Mouse (Mus musculus): Measurements from ENCODE around the gene Ndufa1.
"Not testable (repeated sequence)": the region's sequence is repeated elsewhere in the genome, so short reads cannot be mapped to it uniquely, and the experiment has no call there.

Gene Ndufa1

GRCm38 (mm10) chrX:37191105-37191743 is at the start of gene Ndufa1, which contains the start of gene Rnf113a1:
Ndufa1 (minus strand) TSS chrX:37191163.
Rnf113a1 (plus strand) TSS chrX:37191245.
- DNase-seq = peak; percentile 87 to 91

DNA sequence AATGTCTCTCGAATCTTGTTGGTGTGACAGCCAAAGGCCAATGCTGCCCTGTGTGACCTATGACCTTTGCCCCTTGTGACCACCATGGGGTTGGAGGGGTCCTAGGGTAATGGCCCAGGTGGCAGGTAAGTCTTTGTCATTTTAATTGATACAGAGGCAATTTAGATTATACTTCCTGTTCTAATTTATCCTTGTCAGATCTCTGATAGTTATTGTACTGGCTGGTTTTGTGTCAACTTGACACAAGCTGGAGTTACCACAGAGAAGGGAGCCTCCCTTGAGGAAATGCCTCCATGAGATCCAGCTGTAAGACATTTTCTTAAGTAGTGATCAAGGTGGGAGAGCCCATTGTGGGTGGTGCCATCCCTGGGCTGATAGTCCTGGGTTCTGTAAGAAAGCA is 31.2 kb upstream of the Ndufa1 start, which contains the start of gene Rhox1:
Gene Rhox1, minus strand, starts transcription at position 101 of the 400 bp plus-strand sequence.
- DNase-seq = not testable (repeated sequence)

- no peak for DNase-seq
These were observed 20.0 kb upstream of the Ndufa1 start, which contains the start of gene Gm9 for GRCm38 (mm10) chrX:37210941-37211340. Gm9 (minus strand) TSS chrX:37211041.

GRCm38 (mm10) chrX:37198676-37199075 is 7.7 kb upstream of the Ndufa1 start:
- DNase-seq = no peak

- DNase-seq = peak in 1 of 2 experiments; percentile 13
These were observed 899 bp upstream of the Ndufa1 start for GRCm38 (mm10) chrX:37191744-37192379.

DNA sequence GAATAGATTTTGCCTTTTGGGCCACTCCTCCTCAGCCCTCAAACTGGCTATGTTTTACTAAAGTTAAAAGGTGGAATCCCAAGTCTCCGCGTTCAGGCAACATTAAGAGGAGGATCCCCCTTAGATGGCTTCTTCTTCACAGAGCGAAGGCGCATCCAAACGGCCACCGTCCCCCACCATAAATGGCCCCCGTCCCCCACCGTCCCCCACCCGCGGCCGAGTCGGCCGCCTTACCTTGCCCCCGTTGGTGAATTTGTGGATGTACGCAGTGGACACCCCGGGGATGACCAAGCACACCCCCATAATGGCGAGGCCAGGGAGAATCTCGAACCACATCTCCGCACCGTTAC is 233 bp downstream of the Ndufa1 start:
- DNase-seq = no peak

DNA sequence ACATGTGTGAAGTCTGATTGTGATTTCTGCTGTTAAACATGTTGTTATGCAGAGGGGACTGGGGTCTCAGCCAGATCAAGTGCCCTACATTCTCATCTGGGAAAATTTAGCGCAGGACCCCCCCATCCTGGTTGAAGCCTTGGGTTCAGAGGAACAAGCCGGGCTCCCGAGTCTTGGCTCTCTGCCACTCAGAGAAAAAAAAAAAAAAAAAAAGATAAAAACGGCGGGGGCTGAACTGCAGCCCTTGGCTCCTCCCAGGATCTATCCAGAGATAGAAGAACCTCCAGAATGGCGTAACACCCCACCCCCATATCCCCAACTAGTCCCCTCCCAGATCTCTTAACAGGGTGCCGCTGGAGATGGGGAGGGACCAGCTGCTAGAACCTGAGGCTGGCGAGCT is 6.6 kb downstream of the Ndufa1 start:
- DNase-seq = peak; percentile 4 to 13

DNA sequence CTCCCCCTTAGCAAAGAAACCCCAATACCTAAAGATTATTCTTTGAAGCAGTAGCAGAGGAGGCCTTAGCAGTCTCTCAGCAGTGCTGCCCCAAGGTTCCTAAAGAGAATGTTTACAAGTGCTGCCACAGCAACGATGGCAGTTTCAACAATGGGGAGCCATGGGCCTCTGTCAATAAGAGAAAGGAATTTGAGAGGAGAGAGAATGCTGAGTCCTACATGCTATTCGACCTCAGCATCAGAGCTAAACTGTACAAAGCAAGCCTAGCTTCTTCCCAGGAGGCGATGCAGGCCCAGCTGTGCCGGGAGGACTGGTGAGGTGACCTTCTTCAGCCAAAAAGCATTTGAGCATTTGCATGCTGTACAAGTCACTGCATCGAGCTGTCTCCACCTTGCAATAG is 22.2 kb downstream of the Ndufa1 start, which contains the start of gene Akap14:
Gene Akap14, minus strand, starts transcription at position 101 of the 400 bp plus-strand sequence.
- no peak for DNase-seq

DNA sequence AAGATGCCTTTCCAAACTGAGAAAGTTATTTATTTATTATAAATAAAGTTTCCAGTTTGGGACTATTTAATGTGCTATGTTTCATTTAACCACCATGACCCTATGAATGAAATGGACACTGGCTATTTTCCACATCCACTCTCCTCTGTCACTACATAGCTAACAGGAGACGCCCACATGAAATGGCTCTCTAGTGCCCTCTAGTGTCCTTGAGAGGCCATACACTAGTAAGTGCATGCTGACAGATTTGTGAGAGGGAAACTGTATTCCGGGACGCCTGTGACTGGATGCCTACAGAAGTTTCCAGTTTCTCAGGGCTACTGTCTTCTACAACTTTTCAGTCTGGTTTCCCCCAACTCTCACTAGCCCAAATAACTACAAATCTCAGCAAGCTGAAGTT is 23.9 kb downstream of the Ndufa1 start:
- peak; percentile 48 to 55 for DNase-seq

GRCm38 (mm10) chrX:37163115-37163514 is 27.8 kb downstream of the Ndufa1 start:
- no peak for DNase-seq

DNA sequence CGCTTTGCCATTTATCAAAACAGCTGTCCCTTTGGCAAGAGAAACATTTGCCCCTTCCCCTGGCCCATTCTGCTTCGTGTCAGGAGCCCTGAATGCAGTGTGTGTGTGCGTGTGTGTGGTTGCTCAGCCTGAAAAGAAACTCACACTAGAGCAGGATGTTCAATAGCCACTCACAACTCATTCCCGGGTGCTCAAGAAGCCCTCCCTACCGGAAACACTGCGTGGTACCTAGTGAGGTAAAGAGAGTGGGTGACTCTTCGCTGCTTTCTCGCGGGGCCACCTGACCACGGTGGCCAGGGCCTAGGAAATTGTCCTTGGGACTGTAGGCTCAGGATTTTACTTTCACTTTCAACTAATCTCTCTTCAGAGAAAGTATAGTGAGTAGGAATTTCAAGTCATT is 29.8 kb downstream of the Ndufa1 start:
- no peak for DNase-seq

GRCm38 (mm10) chrX:37157839-37158238 is 33.1 kb downstream of the Ndufa1 start:
- peak in 1 of 2 experiments; percentile 7 for DNase-seq

- DNase-seq = peak; percentile 5 to 36
These were observed 46.0 kb downstream of the Ndufa1 start for GRCm38 (mm10) chrX:37144954-37145353.

- DNase-seq = not testable (repeated sequence)
These were observed 46.5 kb downstream of the Ndufa1 start for GRCm38 (mm10) chrX:37144498-37144897.

GRCm38 (mm10) chrX:37141732-37142131 is 49.2 kb downstream of the Ndufa1 start:
- no peak for DNase-seq
